Comparison of ENCODE assay signal across 22 mouse cellular contexts in genomic region chr6:37481147-37481546, GRCm38 (mm10). TPM values are rescaled to one million over a fixed set of nuclear protein-coding genes. Genes with fewer than 3 reads are reported as not detected.
"Had no signal": no experiment of that assay in that cellular context is flagged by ENCODE, and none has a peak within 500 bp of the region (broad histone marks: within the 10 kb centered on the region; RNA-seq: fewer than 3 reads in every experiment).

No protein-coding gene starts in this region.

- H3K4me1 ChIP-seq: limb, embryonic 15.5 days; midbrain, embryonic 10.5 days; neural tube, embryonic 12.5 days had no signal

- H3K4me3 ChIP-seq: left cerebral cortex, adult 2 months; limb, embryonic 15.5 days; midbrain, embryonic 10.5 days; myocyte; neural tube, embryonic 12.5 days had no signal

- H3K27me3 ChIP-seq: limb, embryonic 15.5 days; neural tube, embryonic 12.5 days had no signal

- H3K9me3 ChIP-seq: limb, embryonic 15.5 days; midbrain, embryonic 10.5 days; neural tube, embryonic 12.5 days had no signal

- ATAC-seq: intestine, postnatal 0 days had no signal

- DNase-seq: kidney, postnatal 10 days; kidney, postnatal 4 days; lung, adult 18-20 months; lung, postnatal 36 days; midbrain, embryonic 14.5 days; retina, postnatal 1 day; right cerebral cortex, postnatal 4 days; spleen, adult 18-20 months had no signal

- H3K9ac ChIP-seq: limb, embryonic 15.5 days; liver, embryonic 14.5 days; neural tube, embryonic 12.5 days had no signal

- H3K36me3 ChIP-seq: limb, embryonic 15.5 days; midbrain, embryonic 10.5 days; neural tube, embryonic 12.5 days had no signal

- H3K27ac ChIP-seq: left cerebral cortex, adult 2 months; limb, embryonic 15.5 days; liver, embryonic 14.5 days; midbrain, embryonic 10.5 days; neural tube, embryonic 12.5 days had no signal

- H3K4me2 ChIP-seq: limb, embryonic 15.5 days; neural tube, embryonic 12.5 days had no signal

RNA-seq across cellular contexts. Expression of gene Akr1d1, which starts 48.8 kb away (rescaled TPM):
- total RNA-seq: layer of hippocampus, postnatal 14 days; left cerebral cortex, adult 2 months; left cerebral cortex, postnatal 25 days; megakaryocyte progenitor cell, adult 5-6 weeks; neutrophil, adult 5-6 weeks had no signal
- polyA plus RNA-seq: limb, embryonic 11.5 days; lung, embryonic 16.5 days; midbrain, embryonic 10.5 days; midbrain, embryonic 14.5 days; myocyte; neural tube, embryonic 12.5 days; stomach, embryonic 14.5 days had no signal
